Mouse (Mus musculus) ovary, postnatal 36 days (tissue): ENCODE measurements around the gene Ttc39b.
A peak's percentile ranks its signal among the peaks of the same experiment; 100 is the strongest.

Source experiments
- DNase-seq: peaks from one replicate; pipeline ENCODE4 v3.0.0; 2022; ENCODE audit warnings: low spot score, mixed read lengths

Ttc39b gene

DNA sequence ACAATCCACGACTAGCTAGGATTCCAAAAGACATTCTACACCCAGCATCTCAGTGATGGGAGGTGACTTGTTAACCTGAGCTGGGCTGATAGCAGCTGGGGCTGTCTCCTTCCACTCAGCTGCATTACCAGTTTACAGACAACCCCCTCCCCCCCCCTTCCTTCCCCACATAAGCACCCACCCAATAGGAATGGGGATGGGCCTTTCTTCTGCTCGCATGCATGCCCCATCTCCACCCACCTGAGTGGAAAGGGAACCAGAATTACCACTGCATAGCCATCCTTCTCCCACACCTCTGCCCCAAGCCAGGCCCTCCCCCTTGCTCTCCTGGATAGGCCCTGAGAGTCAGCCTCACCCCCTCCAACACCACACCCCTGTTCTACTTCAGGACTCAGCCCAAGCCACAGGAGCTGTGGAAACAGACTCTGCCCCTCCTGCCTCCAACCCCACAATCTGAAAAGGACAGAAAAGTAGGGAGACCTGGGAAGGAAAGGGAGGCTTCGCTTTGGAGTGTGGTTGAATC, 6.2 kb downstream of the Ttc39b start:
- DNase-seq = no peak

DNA sequence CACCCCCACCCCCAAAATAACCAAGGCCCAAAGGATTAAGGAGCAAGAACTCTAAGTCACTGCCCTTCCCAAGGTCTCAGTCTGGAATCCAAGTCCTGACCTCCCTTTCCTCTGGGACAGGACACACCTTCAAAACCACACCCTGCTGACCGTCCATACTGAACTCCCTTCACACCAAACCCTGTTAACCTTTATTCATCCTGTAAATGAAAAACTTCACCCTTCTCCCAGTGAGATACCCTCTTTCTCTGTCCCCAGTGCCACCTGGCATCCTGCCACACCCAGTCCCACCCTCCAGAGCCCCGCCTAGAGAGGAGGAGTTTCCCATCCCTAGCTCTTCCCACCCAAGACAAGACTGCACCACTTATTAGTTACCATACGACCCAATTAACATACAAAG, 7.3 kb downstream of the Ttc39b start:
- DNase-seq = no peak

DNA sequence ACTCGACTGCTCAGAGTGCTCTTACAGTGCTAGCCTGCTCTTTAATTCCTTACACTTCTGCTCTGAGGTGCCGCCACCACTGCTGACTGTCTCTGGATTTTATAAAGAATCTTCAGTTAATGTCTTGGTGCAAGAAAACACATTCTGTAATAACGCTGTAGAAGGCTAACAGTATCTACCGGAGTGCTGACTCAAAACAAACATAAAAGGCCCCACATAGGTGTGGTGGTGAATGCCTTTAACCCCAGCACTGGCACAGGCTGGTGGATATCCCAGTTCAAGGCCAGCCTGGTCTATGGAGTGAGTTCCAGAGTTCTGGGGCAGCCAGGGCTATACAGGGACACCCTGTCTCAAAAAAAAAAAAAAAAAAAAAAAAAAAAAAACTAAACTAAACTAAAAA, 8.1 kb downstream of the Ttc39b start:
- no peak for DNase-seq

DNA sequence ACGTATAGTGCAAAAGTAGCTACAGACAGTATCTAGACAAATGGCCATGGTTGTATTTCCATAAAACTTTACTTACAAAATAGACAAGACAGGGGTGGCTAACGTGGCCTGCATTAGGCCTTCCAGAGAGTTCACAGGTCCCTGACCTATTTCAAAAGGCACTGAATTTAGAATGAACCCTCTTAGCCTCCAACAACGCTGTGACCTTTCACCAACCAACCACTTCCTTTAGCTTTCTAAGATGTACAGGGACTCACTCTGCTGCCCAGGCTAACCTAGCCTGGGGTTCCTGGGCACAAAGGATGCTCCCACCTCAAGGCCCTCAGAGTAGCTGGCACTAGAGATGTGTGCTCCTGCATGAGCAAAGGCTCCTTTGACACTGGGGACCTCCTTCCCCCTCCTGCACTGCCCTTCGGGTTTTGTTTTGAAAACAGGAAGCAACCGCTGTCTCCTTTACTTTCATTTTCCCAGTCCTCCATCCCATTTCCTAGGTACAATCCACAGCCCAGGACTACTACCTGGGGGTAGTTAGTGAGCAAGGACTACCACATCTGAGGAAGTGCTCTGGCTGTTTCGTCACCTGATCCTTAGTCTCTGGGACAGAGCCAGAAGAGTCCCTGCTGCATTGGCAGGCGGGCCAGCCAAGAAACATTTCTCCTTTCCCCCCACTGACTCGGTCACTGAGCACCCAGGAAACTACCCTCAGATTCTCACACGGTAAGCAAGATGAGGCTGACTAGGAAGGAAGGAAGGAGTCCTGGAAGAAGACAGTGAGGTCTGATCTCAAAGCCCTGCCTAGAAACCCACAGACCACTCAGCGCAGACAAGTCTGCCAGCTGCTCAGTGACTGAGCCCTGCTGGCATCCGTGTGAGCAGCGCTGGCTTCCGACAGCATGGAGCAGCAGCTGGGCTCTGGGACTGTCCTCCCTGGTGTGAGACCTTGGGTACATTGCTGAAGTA, 8.9 kb downstream of the Ttc39b start:
- peak; percentile 23 for DNase-seq

DNA sequence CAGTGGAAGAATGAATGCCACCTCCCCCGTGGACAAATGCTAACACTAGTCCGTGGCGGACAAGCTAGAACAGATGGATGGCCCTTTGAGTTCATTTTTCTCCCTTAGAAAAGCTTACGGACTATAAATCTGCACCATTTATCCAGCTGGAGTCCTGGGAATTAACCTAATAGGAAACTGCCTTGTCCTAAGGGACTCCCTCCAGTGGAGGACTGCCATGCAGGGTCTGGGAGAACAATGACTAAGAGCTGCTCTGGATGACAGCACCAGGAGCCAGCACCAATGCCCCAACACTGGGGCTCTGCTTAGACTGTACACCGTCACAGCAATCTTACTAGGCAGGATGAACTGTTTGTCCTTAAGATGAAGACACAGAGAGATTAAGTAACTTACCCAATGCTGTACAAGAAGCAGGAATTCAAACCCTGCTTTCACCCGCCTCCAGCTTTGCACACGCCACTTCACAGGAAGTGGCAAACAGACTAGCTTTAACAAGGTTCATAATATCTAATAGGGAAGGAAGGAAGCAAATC, 9.7 kb downstream of the Ttc39b start:
- DNase-seq = no peak

DNA sequence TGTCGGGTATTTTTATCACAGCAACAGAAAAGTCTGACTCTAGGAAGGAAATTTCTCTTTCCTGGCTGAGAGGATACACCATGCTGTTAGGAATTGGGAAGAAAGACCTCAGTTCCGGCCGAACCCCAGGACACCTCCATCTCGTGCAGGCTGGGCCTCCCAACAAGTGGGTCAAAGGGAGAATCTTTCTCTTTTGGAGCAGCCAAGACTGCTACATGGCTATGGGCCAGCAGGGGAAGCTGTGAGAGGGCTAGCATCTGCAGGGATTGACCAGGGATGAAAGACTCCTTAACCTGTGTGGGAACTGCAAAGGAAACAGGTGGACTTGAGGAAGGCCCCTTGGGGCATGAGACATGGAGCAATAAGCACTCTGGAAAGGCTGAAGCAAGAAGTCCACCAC, 11.7 kb downstream of the Ttc39b start:
- no peak for DNase-seq

DNA sequence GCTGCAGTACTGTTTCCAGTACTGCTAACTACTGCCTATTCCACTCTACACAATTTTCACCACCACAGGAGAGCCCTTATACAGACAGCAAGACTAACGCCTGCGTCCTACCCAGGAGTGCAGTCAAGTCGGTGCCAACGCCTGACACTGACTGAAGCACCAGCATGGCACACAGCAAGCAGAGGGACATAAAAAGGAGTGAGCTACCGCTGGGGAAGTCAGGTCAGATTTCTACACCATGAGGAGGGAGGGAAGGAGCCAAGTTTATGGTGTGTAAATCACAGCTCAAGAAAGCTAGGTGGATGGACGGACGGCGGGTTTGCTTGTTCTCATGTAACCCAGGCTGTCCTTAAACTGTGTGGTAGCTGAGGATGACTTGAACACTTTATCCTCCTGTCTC, 12.6 kb downstream of the Ttc39b start:
- no peak for DNase-seq

DNA sequence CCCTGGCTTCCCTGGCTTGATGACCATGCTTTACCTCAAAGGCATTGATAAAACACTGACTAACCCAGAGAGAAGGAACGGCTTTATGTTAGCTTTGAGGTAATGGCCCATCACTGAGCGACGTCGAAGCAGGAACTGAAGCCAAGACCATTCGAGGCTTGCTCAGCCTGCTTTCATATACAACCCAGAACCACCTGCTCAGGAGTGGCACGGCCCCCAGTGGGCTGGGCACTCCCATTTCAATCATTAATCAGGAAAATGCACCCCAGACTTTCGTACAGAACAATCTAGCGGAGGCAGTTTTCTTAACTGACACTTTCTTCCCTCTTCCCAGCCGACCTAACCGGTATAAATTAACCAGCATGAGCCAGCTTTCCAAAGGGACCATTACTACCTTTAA, 13.1 kb downstream of the Ttc39b start:
- DNase-seq = no peak

DNA sequence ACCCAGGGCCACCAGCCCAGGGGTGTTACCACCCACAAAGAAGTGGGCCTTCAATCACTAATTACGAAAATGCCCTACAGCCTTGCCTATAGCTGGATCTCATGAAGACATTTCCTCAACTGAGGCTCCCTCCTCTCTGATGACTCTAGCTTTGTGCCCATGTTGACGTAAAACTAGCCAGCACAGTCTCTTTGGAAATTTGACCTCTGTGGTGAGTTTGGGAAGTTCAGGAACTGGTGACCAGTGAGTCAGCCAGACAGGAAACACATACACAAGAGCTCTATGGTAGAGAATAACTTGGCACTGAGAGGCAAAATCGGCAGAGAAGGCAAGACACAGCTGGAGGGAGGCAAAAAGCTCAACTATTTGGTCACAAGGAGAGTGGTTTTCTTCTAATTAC, 15.1 kb downstream of the Ttc39b start:
- DNase-seq = no peak

DNA sequence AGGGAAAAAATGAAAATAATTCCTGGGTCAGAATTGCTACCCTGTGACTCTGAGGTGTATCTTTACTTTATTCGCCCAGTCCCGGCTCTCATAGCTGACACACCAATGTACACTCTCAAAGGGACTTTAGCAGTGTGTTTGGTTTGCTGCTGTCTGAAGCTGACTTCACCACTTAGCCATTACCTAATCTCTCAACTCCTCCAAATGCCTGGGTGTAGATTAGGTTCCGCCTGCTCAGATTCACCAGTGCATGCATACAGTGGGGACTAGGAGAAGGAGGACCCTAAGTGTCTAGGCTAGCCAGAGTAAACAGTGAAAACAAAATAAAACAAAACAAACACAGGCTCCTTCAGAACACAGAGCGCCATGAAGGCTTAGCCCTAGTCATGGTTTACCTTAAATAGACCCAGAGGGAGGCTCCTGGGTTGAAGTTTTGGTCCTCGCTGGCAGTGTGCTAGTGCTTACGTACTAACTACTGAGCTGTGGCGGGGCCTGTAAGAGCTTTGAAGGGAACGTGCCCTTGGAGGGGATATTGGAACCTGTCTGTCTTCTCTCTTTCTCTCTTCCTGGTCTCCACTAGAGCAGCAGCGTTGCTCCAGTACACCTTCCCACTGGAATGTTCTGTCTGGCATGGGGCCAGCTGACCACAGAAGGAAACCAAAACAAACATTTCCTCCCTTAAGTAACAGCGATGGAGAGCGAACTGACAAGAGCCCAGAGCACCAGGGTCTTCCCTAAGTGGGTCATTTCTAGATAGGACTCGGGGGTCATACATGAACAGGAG, 16.2 kb downstream of the Ttc39b start:
- peak; percentile 37 for DNase-seq

DNA sequence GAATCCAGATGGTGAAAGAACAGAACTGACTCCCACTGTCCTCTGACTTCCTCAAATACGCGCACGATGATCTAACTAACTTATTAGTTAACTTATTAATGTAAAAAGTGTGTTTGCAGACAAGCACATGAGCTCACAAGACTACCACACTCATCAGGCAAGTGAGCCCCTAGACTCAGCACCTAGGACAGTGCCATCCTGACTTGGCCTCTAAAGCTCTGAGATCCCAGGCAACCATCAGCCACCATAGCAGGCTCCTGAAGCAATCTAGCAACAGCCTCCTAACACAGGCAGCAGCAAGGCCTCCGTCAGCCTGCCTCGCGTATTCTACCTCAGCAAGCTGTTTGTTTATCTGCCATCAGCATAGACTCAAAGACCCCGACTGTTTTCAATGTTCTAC, 17.2 kb downstream of the Ttc39b start:
- peak; percentile 27 for DNase-seq

DNA sequence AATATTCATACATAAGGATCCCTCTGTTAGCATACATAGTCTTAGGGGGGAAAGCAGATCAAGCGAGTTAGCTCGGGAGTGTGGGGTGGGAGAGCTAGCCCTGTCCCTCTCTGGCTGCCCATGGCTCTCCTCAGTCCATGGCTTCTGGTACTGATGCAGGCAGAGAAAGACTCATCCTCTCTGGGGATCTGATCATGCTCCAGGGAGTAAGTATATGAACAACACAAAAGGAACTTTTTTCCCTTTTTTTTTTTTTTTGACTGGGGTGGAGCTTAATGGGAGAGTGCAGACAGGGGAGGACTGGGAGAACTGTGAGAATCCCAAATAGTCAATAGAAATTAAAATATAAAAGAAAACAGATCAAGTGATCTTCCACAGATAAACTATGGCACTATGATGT, 19.0 kb downstream of the Ttc39b start:
- DNase-seq = no peak

DNA sequence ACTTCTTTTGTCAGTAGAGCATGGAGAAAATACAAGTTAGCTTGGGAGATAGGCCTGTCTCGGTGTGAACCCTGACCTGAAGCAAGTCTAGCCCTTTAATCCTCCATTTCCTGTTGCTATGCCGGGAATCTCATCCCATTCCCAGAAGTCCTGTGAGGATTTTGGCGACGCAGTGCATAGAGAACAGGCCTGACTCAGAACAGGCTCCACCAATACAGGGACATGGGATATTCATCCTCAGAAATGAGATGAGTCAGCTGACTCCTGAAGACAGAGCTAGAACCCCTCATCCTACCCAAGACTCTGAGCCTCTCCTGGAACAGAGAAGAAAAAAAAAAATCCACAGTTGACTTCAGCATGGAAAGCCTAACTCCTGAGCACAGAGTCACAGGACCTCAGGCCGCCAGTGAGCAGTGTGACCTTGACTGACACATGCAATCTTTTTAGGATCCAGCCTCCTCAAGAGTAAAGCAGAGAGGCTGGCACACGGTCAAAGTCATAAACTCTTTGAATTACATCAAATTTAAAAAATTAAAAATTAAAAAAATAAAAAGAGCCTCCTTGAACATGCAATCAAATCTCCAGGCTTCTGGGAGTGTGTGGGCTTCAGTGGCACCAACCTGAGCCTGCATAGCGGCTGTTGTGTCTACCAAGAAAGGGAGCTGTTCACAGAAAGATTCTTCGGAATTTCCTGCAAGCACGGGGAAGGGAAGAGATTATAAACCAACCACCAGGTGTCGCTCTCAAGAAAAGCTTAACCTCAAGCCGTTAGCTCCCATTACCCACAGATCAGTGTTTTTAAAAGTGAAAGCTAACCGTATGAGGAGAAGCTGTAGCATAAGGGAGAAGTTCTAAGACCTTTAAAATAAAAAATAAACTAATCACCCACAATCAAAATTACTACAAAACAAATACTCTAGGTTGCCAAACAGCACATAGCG, 20.9 kb downstream of the Ttc39b start:
- DNase-seq = peak; percentile 56

DNA sequence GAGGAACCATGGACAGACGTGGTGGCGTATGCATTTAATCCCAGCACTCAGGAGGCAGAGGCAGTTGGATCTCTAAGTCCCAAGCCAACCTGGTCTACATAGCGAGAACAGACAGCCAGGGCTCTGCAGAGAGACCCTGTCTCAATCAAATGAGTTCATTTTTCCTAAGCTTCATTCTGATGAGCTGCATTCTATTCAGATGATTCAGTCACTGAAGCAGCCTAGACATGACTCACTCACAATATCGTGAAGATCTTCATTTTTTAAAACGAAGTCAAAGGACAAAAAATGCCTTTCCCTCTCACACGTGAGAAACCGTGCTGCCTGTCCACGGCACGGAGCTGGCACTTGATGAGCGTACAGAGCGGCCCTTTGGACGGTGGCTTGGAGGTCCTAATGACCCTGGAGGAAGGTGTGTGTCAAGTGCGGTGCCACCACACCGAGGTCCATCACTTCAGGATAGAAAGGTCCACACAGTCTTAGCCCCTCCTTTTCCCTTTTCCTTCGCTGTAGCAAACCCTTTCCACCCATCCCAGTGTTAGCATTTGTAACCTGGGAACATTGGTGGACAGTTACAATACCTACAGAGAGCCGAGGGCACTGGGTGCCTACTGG, 21.8 kb downstream of the Ttc39b start:
- DNase-seq = no peak

DNA sequence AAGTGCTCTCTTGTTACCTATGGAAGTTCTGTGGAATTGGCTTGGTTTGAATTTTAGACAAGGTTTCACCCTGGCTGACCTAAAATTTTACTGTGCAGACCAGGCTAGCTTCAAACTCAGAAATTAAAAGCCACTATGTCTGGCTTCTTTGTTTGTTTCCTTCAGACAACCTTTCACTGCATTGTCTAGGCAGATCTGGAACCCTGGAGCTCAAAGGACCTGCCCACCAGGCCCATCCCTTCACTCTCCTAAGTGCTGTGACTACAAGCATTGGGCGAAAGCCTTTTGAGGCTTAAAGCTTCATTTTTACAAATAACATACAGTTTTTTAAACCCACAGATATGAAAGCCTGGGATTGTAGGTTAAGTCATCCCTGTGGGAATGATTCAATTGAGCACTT, 22.3 kb downstream of the Ttc39b start:
- DNase-seq = no peak

DNA sequence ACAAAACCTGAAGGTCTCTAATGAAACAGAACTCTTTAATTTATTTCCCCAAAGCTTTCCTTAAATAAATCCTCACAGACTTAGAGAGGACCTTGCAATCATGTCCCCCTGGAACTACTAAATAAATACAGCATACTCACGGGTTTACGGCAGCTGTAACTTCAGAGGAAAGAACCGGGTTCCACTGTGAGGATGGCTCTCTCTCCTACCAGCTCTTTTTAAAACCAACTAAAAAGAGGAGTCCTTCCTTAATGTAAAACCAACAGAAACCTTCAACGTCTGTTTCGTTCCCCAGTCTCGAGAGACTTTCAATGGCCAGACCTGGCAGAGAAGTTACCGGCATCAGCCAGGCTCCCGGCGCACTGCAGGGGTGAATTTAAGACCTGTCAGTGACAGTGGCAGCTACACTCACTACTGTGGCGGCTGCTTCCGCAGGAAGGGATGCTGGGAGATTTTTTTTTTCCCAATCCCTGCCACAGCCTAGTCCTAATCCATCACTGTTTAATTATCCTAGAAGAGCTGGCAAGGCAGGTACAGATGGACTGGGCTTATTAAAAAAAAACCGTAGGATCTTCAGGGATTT, 39.2 kb downstream of the Ttc39b start:
- DNase-seq = no peak

DNA sequence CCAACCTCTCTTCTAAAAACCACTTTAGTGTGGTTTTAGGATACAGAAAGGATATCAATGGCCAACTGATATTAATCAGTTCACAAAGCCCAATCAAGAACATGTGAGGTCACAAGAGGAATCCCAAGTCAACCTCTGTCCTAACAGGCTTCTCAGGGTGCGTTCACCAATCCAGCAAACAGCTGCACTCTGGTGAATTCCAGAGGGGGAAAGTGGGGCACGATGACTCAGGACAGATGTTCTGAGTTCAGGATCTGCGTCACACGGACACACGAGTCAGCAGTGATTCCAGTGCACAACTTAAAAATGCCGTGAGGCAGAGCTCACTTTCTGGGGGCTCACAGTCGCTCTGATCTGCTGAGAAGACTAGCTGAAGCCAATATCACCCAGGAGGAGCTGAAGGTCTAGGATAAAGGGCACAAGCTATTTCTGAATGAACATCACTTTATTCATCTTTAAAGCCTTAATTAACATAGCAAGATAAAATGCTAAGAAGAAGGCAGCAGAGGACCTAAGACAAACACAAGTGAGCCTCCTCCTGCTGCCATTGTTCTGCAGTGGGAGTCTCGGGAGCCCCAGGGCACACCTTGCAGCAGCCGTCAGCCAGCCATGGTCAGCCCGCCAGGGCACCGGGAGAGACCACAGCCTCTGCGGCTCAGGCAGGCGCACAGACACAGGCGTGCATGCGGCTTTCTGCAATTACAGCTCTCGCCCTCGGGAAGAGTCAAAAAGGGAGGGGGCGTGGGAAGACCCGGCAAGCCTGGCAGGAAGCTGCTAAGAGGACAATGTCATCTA, 39.9 kb downstream of the Ttc39b start:
- DNase-seq = no peak

DNA sequence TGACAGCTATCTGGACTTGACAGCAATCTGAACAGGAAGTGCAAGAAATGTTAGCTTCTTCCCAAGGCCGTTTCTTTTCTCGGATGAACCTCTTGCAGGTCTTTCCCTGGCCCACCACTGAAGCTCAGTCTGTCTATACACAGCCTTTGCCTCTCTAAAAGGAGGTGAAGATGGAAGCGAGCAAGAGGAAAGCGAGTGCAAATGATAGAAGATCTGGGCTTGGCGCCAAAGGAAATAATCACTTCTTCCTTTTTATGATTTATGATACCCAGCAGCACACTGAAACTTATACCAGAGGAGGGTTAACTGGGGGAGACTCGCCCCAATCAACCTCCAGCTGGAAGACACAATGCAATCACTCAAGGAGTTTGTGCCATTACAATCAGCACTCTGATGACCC, 41.6 kb downstream of the Ttc39b start:
- DNase-seq = no peak

DNA sequence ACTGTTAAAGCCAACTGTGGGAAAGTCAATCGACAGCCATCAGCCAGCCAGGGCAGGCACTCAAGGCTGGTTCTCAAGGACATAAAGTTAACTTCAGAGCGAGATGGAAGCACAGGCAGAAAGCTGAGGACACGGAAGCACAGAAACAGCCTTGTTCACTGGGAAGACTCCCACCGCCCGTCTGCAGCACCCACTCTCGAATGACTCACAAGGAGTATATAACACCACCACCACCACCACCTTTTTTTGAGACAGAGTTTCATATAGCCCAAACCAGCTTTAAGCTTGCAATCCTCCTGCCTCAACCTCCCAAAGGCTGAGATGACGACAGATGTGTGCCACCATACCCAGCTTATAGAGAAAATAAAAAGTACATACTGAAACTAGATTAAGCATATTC, 44.8 kb downstream of the Ttc39b start:
- peak; percentile 19 for DNase-seq

DNA sequence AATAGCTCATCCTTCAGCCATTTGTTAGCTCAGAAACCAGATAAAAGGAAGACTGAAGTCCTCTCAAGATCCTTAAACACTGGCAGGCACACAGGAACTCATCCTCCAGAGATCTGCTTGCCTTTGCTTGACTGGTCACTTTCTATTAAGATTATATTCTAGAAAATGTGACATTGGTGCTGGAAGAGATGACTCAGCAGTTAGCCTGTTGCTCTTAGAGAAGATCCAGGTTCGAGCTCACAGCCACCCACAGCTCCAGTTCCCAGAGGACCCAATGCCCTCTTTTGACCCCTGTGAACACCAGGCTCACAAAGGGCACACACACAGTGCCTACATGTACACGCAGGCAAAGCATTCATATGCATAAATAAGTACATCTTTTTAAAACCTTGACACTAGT, 49.8 kb downstream of the Ttc39b start:
- no peak for DNase-seq
